Mouse (Mus musculus) liver, embryonic 12.5 days (tissue): ENCODE data around the gene Svs6. TPM values are rescaled to one million over a fixed set of nuclear protein-coding genes. Genes with fewer than 3 reads are reported as not detected.

Source experiments
- ATAC-seq: fragments of 200-750 bp; cut with Nextera tagmentation; 2 replicates; pipeline ENCODE4 v1.8.0; 2017; ENCODE audit warnings: moderate number of reproducible peaks, mild to moderate bottlenecking, moderate library complexity
- H3K27ac ChIP-seq: fragments of 300-500 bp; sonication (generic); 2 replicates; pipeline ENCODE4 v1.5.1; 2016; ENCODE audit warnings: mild to moderate bottlenecking
- H3K27me3 ChIP-seq: fragments of 300-500 bp; sonication (generic); replicated peaks from 2 replicates; pipeline ENCODE4 v1.6.1; 2016; ENCODE audit warnings: mild to moderate bottlenecking, moderate library complexity
- H3K36me3 ChIP-seq: fragments of 300-500 bp; sonication (generic); 2 replicates; pipeline ENCODE4 v1.6.1; 2016; ENCODE audit warnings: mild to moderate bottlenecking, moderate library complexity
- H3K4me1 ChIP-seq: fragments of 300-500 bp; sonication (generic); 2 replicates; pipeline ENCODE4 v1.6.1; 2016
- H3K4me2 ChIP-seq: fragments of 300-500 bp; sonication (generic); 2 replicates; pipeline ENCODE4 v1.6.1; 2016; ENCODE audit warnings: mild to moderate bottlenecking, moderate library complexity
- H3K4me3 ChIP-seq: fragments of 300-500 bp; sonication (generic); 2 replicates; pipeline ENCODE4 v1.5.1; 2016; ENCODE audit warnings: mild to moderate bottlenecking, moderate library complexity
- H3K9ac ChIP-seq: fragments of 300-500 bp; sonication (generic); 2 replicates; pipeline ENCODE4 v1.6.1; 2016; ENCODE audit warnings: mild to moderate bottlenecking, moderate library complexity
- H3K9me3 ChIP-seq: fragments of 300-500 bp; sonication (generic); replicated peaks from 2 replicates; pipeline ENCODE4 v1.6.1; 2016; ENCODE audit warnings: mild to moderate bottlenecking, moderate library complexity
- WGBS: fragments of 180-500 bp; shearing (Covaris S2); methylation state at CpG from one replicate; pipeline ENCODE4 v1.1.7; 2016; ENCODE audit not compliant: insufficient replicate concordance; 5-methylcytosine and 5-hydroxymethylcytosine counted together
- microRNA-seq: library from miRNA; unstranded; fragments of <30 nt; microRNA quantifications from one replicate; pipeline ENCODE4, GENCODE M21; 2017
- polyA plus RNA-seq: library from polyadenylated mRNA; unstranded; fragments of >200 nt; fragmentation: Nextera tagmentation; extraction: Ambion mirVana; gene quantifications from 2 replicates; pipeline ENCODE4 v1.2.1, GENCODE M21; 2016

Gene Svs6
- polyA plus RNA-seq, 1 experiment from 2014 or later, result not detected

DNA sequence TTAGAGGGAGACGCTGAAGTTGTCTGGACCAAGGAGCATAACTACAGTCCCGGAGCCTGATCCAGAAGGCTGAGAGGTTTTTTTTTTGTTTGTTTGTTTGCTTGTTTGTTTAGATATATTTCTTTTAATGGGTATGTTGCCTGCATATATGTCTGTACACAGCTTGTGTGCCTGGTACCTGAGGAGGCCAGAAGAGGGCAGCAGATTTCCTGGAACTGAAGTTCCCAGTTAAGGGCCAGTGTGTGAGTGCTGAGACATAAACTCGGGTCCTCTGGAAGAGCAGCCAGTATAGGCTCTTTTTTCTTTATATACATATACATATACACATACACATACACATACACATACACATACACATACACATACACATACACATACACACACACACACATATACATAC, 41.8 kb downstream of the Svs6 start:
- no peak overlapping the region for H3K4me2 ChIP-seq
- 76% methylated on average over 3 of the region's 3 CpGs for WGBS

DNA sequence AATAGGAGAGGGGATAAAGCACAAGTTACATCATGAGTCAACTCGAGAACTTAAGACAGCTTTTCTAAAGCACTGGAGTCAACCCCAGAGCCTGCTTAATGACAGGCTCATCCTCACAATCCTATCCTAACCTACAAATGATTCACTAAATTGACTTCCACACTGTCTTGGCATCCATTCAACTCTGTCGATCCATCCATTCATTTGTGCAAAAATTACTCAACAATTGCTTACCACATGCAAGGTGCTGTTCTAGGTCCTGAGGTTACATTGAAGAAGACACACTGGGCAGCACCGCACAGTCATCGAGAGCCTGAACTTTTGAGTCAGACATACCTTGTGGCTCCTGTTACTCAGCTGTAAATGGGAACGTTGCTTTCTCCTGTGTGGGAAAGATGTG, 42.5 kb downstream of the Svs6 start:
- peaks cover 10% of the 10 kb centered on the region; the same call in 1 of the 2 replicates for H3K27me3 ChIP-seq
- no peak overlapping the region for H3K27ac ChIP-seq
- H3K4me2 ChIP-seq, result no peak overlapping the region
- H3K4me1 ChIP-seq, result no peaks in the 10 kb centered on the region
- H3K36me3 ChIP-seq, result no peaks in the 10 kb centered on the region
- no peaks in the 10 kb centered on the region for H3K9me3 ChIP-seq
- WGBS, result 63% methylated on average over 5 of the region's 5 CpGs
- no peak overlapping the region for H3K4me3 ChIP-seq
- no peak for ATAC-seq
- H3K9ac ChIP-seq, result no peak overlapping the region

More for the DNA sequence above, 41.8 kb downstream of the Svs6 start:
- Histone ChIP-seq H3K27me3 (peaks cover 10% of the 10 kb centered on the region; the same call in 1 of the 2 replicates), H3K36me3 (no peaks in the 10 kb centered on the region), H3K4me1 (no peaks in the 10 kb centered on the region), H3K9ac (no peak overlapping the region), H3K4me3 (no peak overlapping the region), H3K27ac (no peak overlapping the region), H3K9me3 (no peaks in the 10 kb centered on the region)
- no peak for ATAC-seq

DNA sequence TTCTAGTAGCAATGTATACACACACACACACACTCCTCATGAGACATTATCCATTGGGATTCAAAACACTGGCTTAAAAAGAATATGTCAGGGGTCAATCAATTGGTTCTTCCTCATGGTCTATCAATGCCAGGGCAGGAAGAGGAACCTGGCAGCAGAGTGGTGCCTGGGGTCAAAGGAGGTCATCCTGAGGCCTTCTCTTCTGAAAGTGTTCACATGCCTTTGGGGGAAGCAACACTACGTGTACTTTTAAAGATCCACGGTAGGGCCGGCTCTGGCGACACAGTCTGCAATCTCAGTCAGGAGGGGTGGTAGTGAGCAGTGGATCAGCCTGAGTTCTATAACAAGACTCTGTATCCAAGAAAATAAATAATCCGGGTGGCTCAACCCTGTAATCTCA, 43.1 kb downstream of the Svs6 start:
- no peaks in the 10 kb centered on the region for H3K36me3 ChIP-seq
- H3K27ac ChIP-seq, result no peak overlapping the region
- no peaks in the 10 kb centered on the region for H3K4me1 ChIP-seq
- ATAC-seq, result no peak
- no peak overlapping the region for H3K4me2 ChIP-seq
- H3K9ac ChIP-seq, result no peak overlapping the region
- 48% methylated on average over 5 of the region's 5 CpGs for WGBS
- peaks cover 10% of the 10 kb centered on the region; the same call in 1 of the 2 replicates for H3K27me3 ChIP-seq
- H3K9me3 ChIP-seq, result no peaks in the 10 kb centered on the region
- no peak overlapping the region for H3K4me3 ChIP-seq

DNA sequence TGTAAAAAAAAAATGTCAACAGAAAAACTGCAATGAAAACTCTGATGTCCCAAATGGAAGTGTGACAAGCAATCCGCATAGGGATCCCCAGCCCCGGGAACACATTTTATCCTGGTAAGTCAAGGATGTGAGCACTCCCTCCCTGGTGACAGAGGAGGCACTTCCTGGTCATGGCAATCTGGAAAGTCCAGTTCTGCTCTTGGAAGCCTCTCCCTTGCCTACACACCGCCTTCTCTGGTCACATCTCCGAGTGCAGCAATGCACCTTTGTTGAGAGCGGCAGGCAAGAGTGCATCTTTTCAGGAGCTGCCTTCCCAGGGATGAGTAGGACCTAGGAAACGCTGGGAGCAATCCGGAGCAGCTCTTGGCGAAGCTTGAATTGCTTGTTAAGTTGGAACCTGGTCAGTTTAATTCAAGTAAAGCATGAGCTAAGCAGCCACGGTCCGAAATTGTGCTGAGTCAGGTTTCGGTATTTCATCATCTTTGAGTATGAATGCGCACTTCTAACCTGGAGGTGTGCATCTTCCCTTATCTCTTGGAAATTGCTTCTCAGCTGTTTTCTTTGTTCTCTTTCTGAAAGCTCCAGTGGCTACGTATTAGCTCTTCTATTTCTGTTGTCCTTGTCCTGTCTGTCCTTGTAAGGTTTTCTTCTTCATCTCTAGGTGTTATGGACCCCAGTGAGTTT, 44.6 kb downstream of the Svs6 start:
- 22% methylated on average over 13 of the region's 13 CpGs for WGBS
- H3K9ac ChIP-seq, result no peak overlapping the region
- no peak overlapping the region for H3K4me2 ChIP-seq
- H3K27ac ChIP-seq, result no peak overlapping the region
- H3K4me3 ChIP-seq, result no peak overlapping the region
- no peaks in the 10 kb centered on the region for H3K9me3 ChIP-seq
- H3K4me1 ChIP-seq, result no peaks in the 10 kb centered on the region
- ATAC-seq, result no peak
- peaks cover 10% of the 10 kb centered on the region; the same call in 1 of the 2 replicates for H3K27me3 ChIP-seq
- H3K36me3 ChIP-seq, result no peaks in the 10 kb centered on the region

DNA sequence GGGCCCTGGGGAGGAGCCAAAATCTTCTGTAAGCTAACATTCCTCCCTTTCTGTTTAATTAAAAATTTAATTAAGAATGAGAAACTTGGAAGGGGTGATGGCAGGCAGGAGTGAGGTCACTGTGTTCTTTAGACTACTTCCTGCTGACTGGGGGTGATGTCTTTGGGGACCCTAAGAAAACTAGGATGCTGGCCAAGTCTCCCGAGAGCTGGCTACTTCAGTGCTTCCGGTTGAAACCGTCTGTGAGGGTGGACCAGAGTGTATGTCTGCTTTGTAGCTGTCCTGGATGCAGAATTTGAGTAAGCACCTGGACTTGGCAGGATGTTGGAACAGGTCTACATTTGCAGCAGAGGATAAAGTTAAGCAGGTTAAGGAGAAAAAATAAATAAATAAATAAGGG, 50.4 kb downstream of the Svs6 start:
- WGBS, result 61% methylated on average over 3 of the region's 3 CpGs
- Histone ChIP-seq H3K27ac (no peak overlapping the region), H3K27me3 (no peaks in the 10 kb centered on the region; the same call in 1 of the 2 replicates), H3K36me3 (no peaks in the 10 kb centered on the region), H3K4me1 (no peaks in the 10 kb centered on the region), H3K9ac (no peak overlapping the region), H3K4me2 (no peak overlapping the region), H3K4me3 (no peak overlapping the region), H3K9me3 (no peaks in the 10 kb centered on the region)
- no peak for ATAC-seq

Small RNA genes within 50 kb of the gene (microRNA-seq; reads per million reads assigned to microRNA genes)
- not detected for gene Mir7678

Other genes starting within 250 kb of the Svs6 start
- gene Stk4, start 246.4 kb upstream of the Svs6 start, polyA plus RNA-seq, result 20.7 and 21.0 TPM in 2 replicates
- 32.4 TPM in 2 replicates for gene Tomm34, start 245.6 kb upstream of the Svs6 start, polyA plus RNA-seq
- gene Kcns1, start 145.6 kb upstream of the Svs6 start, polyA plus RNA-seq, result not detected in 2 replicates
- not detected in 2 replicates for gene Wfdc5, start 134.0 kb upstream of the Svs6 start, polyA plus RNA-seq
- gene Wfdc12, start 126.1 kb upstream of the Svs6 start, polyA plus RNA-seq, result not detected in 2 replicates
- gene Wfdc15a, start 116.6 kb upstream of the Svs6 start, polyA plus RNA-seq, result not detected in 2 replicates
- gene Wfdc15b, start 95.1 kb upstream of the Svs6 start, polyA plus RNA-seq, result 0.30 TPM in 1 of 2 replicates, not detected in the other
- gene Svs2, start 78.3 kb upstream of the Svs6 start, polyA plus RNA-seq, result not detected in 2 replicates
- not detected in 2 replicates for gene Svs3b, start 60.1 kb upstream of the Svs6 start, polyA plus RNA-seq
- gene Svs4, start 38.3 kb upstream of the Svs6 start, polyA plus RNA-seq, result not detected in 2 replicates
- not detected in 2 replicates for gene Svs3a, start 27.5 kb upstream of the Svs6 start, polyA plus RNA-seq
- not detected in 2 replicates for gene Svs5, start 16.0 kb downstream of the Svs6 start, polyA plus RNA-seq
- gene Slpi, start 72.3 kb downstream of the Svs6 start, polyA plus RNA-seq, result 12.1 and 14.1 TPM in 2 replicates
- gene Rbpjl, start 86.4 kb downstream of the Svs6 start, polyA plus RNA-seq, result not detected in 2 replicates
- 0.28 and 0.41 TPM in 2 replicates for gene Matn4, start 88.4 kb downstream of the Svs6 start, polyA plus RNA-seq
- 31.3 and 31.8 TPM in 2 replicates for gene Sdc4, start 127.1 kb downstream of the Svs6 start, polyA plus RNA-seq
- 36.1 and 37.9 TPM in 2 replicates for gene Sys1, start 140.2 kb downstream of the Svs6 start, polyA plus RNA-seq
- gene Gm20458, start 144.2 kb downstream of the Svs6 start, polyA plus RNA-seq, result 4.7 and 5.2 TPM in 2 replicates
- not detected in 2 replicates for gene Trp53tg5, start 157.0 kb downstream of the Svs6 start, polyA plus RNA-seq
- gene Dbndd2, start 169.4 kb downstream of the Svs6 start, polyA plus RNA-seq, result 0.94 and 1.7 TPM in 2 replicates
- 29.7 and 30.3 TPM in 2 replicates for gene Pigt, start 180.8 kb downstream of the Svs6 start, polyA plus RNA-seq
- gene Wfdc2, start 245.7 kb downstream of the Svs6 start, polyA plus RNA-seq, result 2.1 and 3.2 TPM in 2 replicates